Mouse (Mus musculus): Measurements from ENCODE around the gene Pef1.

- no peak for TF ChIP-seq CTCF (IDR thresholded peaks at IDR 0.05; ENCODE audit: borderline replicate concordance, control insufficient read depth, extremely low read depth, insufficient read depth, low read length, poor library complexity)
- TF ChIP-seq POLR2A (IDR thresholded peaks at IDR 0.05; ENCODE audit: control insufficient read depth, extremely low read depth, insufficient read depth, low read length, poor library complexity) = no peak
Observed at GRCm38 (mm10) chr4:130125164-130125563, 22.8 kb downstream of the Pef1 start.

Measured in thymus, adult 2 months (tissue).